Mouse (Mus musculus) myocyte (in vitro differentiated cells): ENCODE measurements around the gene Myo16. TPM values are rescaled to one million over a fixed set of nuclear protein-coding genes. Genes with fewer than 3 reads are reported as not detected.

Experiments used
- H3K27me3 ChIP-seq: one replicate; pipeline ENCODE4 v1.6.1; 2011; ENCODE audit not compliant: control insufficient read depth, insufficient read depth, insufficient read length
- H3K36me3 ChIP-seq: one replicate; pipeline ENCODE4 v1.6.1; 2011; ENCODE audit not compliant: control insufficient read depth, insufficient read depth
- H3K4me2 ChIP-seq: one replicate; pipeline ENCODE4 v1.6.1; 2011; ENCODE audit warnings: low read depth, control low read depth
- H3K4me3 ChIP-seq: one replicate; pipeline ENCODE4 v1.5.1; 2011; ENCODE audit warnings: mild to moderate bottlenecking, control low read depth, moderate library complexity
- H3K79me2 ChIP-seq: one replicate; pipeline ENCODE4 v1.6.1; 2011; ENCODE audit not compliant: control insufficient read depth, insufficient read depth
- H3ac ChIP-seq: one replicate; pipeline ENCODE4 v1.6.1; 2011; ENCODE audit not compliant: control insufficient read depth, insufficient read length
- CEBPB ChIP-seq: IDR thresholded peaks from 2 replicates; pipeline ENCODE4 v1.6.1; 2011; ENCODE audit warnings: mild to moderate bottlenecking, moderate library complexity; ENCODE audit not compliant: poor library complexity, insufficient read depth, severe bottlenecking
- E2F4 ChIP-seq: IDR thresholded peaks from one replicate; pipeline ENCODE4 v1.6.1; 2011; ENCODE audit warnings: mild to moderate bottlenecking, control low read depth, moderate library complexity; ENCODE audit not compliant: insufficient read depth
- MAX ChIP-seq: IDR thresholded peaks from one replicate; pipeline ENCODE4 v1.6.1; 2011; ENCODE audit warnings: low read depth, mild to moderate bottlenecking, control low read depth
- MYOD1 ChIP-seq, 3 experiments: IDR thresholded peaks; one replicate each; pipeline ENCODE4 v1.6.1; 2011; ENCODE audit warnings: control low read depth in 2 of 3, low read depth in 2 of 3, mild to moderate bottlenecking in 2 of 3, moderate library complexity in 1 of 3; ENCODE audit not compliant: insufficient read length in 2 of 3, control insufficient read depth in 1 of 3
- MYOG ChIP-seq, 3 experiments: IDR thresholded peaks; one replicate each; pipeline ENCODE4 v1.6.1; 2011; ENCODE audit warnings: control low read depth in 2 of 3, low read depth in 2 of 3, mild to moderate bottlenecking in 2 of 3; ENCODE audit not compliant: insufficient read length in 2 of 3, control insufficient read depth in 1 of 3, insufficient read depth in 1 of 3
- POLR2A ChIP-seq: IDR thresholded peaks from one replicate; pipeline ENCODE4 v1.6.1; 2011; ENCODE audit warnings: low read depth, mild to moderate bottlenecking, control low read depth, moderate library complexity; ENCODE audit not compliant: insufficient read length
- POLR2AphosphoS2 ChIP-seq: IDR thresholded peaks from one replicate; pipeline ENCODE4 v1.6.1; 2011; ENCODE audit warnings: low read depth, control low read depth; ENCODE audit not compliant: insufficient read length
- REST ChIP-seq: IDR thresholded peaks from one replicate; pipeline ENCODE4 v1.6.1; 2011; ENCODE audit warnings: mild to moderate bottlenecking, control low read depth, moderate library complexity; ENCODE audit not compliant: insufficient read depth, insufficient read length
- SRF ChIP-seq: IDR thresholded peaks from one replicate; pipeline ENCODE4 v1.6.1; 2011; ENCODE audit warnings: low read depth; ENCODE audit not compliant: control insufficient read depth, insufficient read length
- TCF12 ChIP-seq: IDR thresholded peaks from one replicate; pipeline ENCODE4 v1.6.1; 2011; ENCODE audit warnings: mild to moderate bottlenecking, control low read depth; ENCODE audit not compliant: poor library complexity, insufficient read depth, severe bottlenecking
- TCF3 ChIP-seq: IDR thresholded peaks from one replicate; pipeline ENCODE4 v1.6.1; 2011; ENCODE audit warnings: low read depth, control low read depth; ENCODE audit not compliant: insufficient read length
- USF1 ChIP-seq: IDR thresholded peaks from one replicate; pipeline ENCODE4 v1.6.1; 2011; ENCODE audit warnings: low read depth, mild to moderate bottlenecking, control low read depth, moderate library complexity
- polyA plus RNA-seq: library from polyadenylated mRNA; unstranded; fragments of >200 nt; fragmentation: generic; extraction: Trizol; gene quantifications from one replicate; pipeline ENCODE4 v1.2.1, GENCODE M21; 2012; ENCODE audit warnings: missing spikeins

The Myo16 gene
- polyA plus RNA-seq, 1 experiment, result 0.01 TPM

DNA sequence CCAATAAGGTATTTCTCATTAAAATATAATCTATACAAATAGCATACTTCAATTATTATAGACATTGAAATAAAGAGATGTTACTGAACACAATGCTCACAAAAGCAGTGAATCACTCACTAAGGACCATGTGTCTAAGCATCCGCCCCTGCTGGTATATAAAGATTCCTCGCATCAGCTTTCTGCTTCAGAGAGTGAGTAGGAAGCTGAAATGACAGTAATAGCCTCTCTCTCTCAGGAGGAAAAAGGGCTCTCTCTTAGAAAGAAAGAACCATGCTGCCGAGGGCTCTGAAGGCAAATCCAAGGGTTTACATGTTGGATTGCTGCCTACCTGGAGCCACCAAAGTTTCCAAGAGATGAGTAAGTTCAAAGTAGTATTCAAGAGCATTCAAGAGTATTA, 392.2 kb downstream of the Myo16 start:
- Histone ChIP-seq H3K27me3 (peaks cover 6% of the 10 kb centered on the region), H3ac (no peak overlapping the region), H3K4me3 (no peak overlapping the region), H3K4me2 (no peak overlapping the region), H3K79me2 (no peaks in the 10 kb centered on the region), H3K36me3 (no peaks in the 10 kb centered on the region)
- no peak for TF ChIP-seq TCF3
- TF ChIP-seq E2F4, result no peak
- TF ChIP-seq MYOD1 (IDR thresholded peaks at IDR 0.05; ENCODE audit: control insufficient read depth in 1 of 3, insufficient read length in 2 of 3, low read depth in 2 of 3), result no peak
- TF ChIP-seq POLR2AphosphoS2, result no peak
- TF ChIP-seq USF1, result no peak
- no peak for TF ChIP-seq TCF12
- TF ChIP-seq REST, result no peak
- no peak for TF ChIP-seq CEBPB
- TF ChIP-seq POLR2A, result no peak
- TF ChIP-seq SRF, result no peak
- no peak for TF ChIP-seq MYOG (IDR thresholded peaks at IDR 0.05; ENCODE audit: control insufficient read depth in 1 of 3, insufficient read depth in 1 of 3, insufficient read length in 2 of 3, low read depth in 2 of 3)
- no peak for TF ChIP-seq MAX

DNA sequence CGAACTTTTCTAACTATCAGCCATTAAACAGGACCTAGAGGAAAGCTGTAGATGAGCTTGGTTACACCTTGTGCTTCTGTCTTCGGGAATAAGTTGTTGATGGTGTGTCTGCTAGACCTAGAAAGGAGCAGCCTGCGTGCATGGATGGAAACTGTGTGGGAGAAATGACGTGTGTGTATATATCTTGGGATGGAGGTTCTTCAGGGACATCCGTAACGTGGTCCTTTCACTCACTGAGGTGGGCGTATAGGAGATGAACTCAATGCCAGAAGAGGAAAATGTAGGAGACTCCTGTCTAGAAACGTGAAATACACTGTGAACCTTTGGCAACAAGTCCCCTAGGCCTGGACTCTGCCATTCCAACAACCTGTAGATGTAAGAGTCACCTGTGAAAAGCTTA, 392.8 kb downstream of the Myo16 start:
- Histone ChIP-seq H3K4me3 (no peak overlapping the region), H3ac (no peak overlapping the region), H3K36me3 (no peaks in the 10 kb centered on the region), H3K4me2 (no peak overlapping the region), H3K79me2 (no peaks in the 10 kb centered on the region), H3K27me3 (peaks cover 9% of the 10 kb centered on the region)
- no peak for TF ChIP-seq TCF3
- TF ChIP-seq MYOD1 (IDR thresholded peaks at IDR 0.05; ENCODE audit: control insufficient read depth in 1 of 3, insufficient read length in 2 of 3, low read depth in 2 of 3), result no peak
- no peak for TF ChIP-seq POLR2A
- no peak for TF ChIP-seq TCF12
- TF ChIP-seq USF1, result no peak
- TF ChIP-seq MYOG (IDR thresholded peaks at IDR 0.05; ENCODE audit: control insufficient read depth in 1 of 3, insufficient read depth in 1 of 3, insufficient read length in 2 of 3, low read depth in 2 of 3), result no peak
- TF ChIP-seq SRF, result no peak
- no peak for TF ChIP-seq REST
- no peak for TF ChIP-seq POLR2AphosphoS2
- no peak for TF ChIP-seq MAX
- no peak for TF ChIP-seq E2F4
- TF ChIP-seq CEBPB, result no peak

DNA sequence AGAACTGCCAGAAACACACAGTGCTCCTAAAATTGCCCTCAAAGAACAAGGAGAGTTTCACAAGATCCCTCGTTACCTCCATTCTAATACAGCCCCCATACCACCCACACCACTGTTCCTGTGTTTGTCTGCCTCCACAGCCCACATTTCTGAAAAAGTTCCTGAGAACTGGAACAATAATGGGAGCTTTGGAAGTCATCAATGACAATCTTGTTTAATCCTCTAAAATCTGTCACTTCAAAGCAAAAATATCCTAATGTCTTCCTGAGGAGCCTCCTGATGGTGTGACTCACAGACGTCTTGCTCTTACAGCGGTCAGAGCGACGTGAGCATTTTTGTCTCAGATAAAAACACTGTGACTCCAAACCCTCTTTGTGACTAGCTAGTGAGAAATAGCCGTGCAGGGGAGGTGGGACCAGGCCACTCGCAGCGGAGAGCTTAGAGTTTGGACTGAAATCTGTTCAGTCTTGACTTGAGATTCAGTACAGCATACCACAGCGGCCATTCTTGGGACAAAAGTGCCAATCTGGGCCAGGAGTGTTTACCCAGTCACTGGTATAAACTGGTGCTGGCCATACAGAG, 394.4 kb downstream of the Myo16 start:
- H3ac ChIP-seq, result no peak overlapping the region
- H3K4me3 ChIP-seq, result no peak overlapping the region
- TF ChIP-seq POLR2AphosphoS2 (no peak), E2F4 (no peak), SRF (no peak), TCF12 (no peak), POLR2A (no peak), USF1 (no peak), MAX (no peak), MYOG (IDR thresholded peaks at IDR 0.05; ENCODE audit: control insufficient read depth in 1 of 3, insufficient read depth in 1 of 3, insufficient read length in 2 of 3, low read depth in 2 of 3) (no peak)
- H3K36me3 ChIP-seq, result no peaks in the 10 kb centered on the region
- H3K79me2 ChIP-seq, result no peaks in the 10 kb centered on the region
- H3K4me2 ChIP-seq, result no peak overlapping the region
- peaks cover 21% of the 10 kb centered on the region for H3K27me3 ChIP-seq

DNA sequence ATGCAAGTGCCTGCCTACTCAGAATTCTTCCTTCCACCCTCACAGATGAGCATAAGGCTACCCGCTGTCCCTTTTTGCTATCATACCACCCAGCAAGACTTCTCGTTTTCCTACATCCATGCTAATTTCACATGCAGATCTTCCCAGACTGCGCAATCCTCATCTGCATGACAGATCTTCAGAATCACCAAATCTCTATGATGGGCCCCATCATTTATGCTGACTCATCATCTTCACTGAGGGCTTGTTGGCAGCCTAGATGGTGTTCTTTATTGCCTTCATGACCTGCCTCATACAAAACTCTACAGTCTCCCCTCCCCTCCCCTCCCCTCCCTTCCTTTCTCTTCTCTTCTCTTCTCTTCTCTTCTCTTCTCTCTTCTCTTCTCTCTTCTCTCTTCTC, 395.7 kb downstream of the Myo16 start:
- Histone ChIP-seq H3K4me3 (no peak overlapping the region), H3K4me2 (no peak overlapping the region), H3K36me3 (no peaks in the 10 kb centered on the region), H3K27me3 (peaks cover 21% of the 10 kb centered on the region), H3K79me2 (no peaks in the 10 kb centered on the region), H3ac (no peak overlapping the region)
- TF ChIP-seq MAX (no peak), POLR2AphosphoS2 (no peak), USF1 (no peak), E2F4 (no peak), TCF12 (no peak), MYOG (IDR thresholded peaks at IDR 0.05; ENCODE audit: control insufficient read depth in 1 of 3, insufficient read depth in 1 of 3, insufficient read length in 2 of 3, low read depth in 2 of 3) (no peak), SRF (no peak), CEBPB (no peak), MYOD1 (IDR thresholded peaks at IDR 0.05; ENCODE audit: control insufficient read depth in 1 of 3, insufficient read length in 2 of 3, low read depth in 2 of 3) (no peak), REST (no peak), TCF3 (no peak), POLR2A (no peak)

DNA sequence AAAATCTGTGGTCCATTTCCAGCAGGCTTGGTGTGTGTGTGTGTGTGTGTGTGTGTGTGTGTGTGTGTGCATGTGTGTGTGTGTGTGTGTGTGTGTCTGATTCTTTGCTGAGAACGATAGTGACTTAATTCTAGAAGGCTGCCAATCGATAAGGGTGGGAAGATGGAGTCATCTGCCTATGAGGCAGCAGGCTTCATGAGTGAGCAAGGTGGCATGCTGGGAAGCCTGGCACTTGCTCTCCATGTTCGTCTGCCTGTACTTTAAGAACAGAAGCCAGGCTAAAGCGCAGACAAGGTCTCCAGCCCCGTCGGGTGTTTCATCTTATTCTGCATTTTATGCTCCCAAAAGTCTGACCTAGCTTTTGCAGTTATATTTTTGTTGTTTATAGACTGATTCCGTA, 404.2 kb downstream of the Myo16 start:
- H3K4me3 ChIP-seq, result no peak overlapping the region
- no peak overlapping the region for H3ac ChIP-seq
- no peaks in the 10 kb centered on the region for H3K79me2 ChIP-seq
- H3K27me3 ChIP-seq, result peaks cover 17% of the 10 kb centered on the region
- TF ChIP-seq REST, result no peak
- TF ChIP-seq CEBPB, result no peak
- TF ChIP-seq POLR2A, result no peak
- no peak for TF ChIP-seq TCF3
- no peak for TF ChIP-seq POLR2AphosphoS2
- TF ChIP-seq SRF, result no peak
- TF ChIP-seq E2F4, result no peak
- no peak for TF ChIP-seq USF1
- no peak for TF ChIP-seq TCF12
- TF ChIP-seq MAX, result no peak
- TF ChIP-seq MYOD1 (IDR thresholded peaks at IDR 0.05; ENCODE audit: control insufficient read depth in 1 of 3, insufficient read length in 2 of 3, low read depth in 2 of 3), result no peak
- no peak for TF ChIP-seq MYOG (IDR thresholded peaks at IDR 0.05; ENCODE audit: control insufficient read depth in 1 of 3, insufficient read depth in 1 of 3, insufficient read length in 2 of 3, low read depth in 2 of 3)
- no peaks in the 10 kb centered on the region for H3K36me3 ChIP-seq
- H3K4me2 ChIP-seq, result no peak overlapping the region
